Mouse (Mus musculus): ENCODE data around the gene Cyp2g1. TPM values are rescaled to one million over a fixed set of nuclear protein-coding genes. Genes with fewer than 3 reads are reported as not detected.

Cyp2g1 gene
- polyA plus RNA-seq, 1 experiment from 2014 or later: not detected

Other genes starting within 250 kb of the Cyp2g1 start
- not detected in 2 replicates for gene Vmn1r185, start 190.4 kb upstream of the Cyp2g1 start, polyA plus RNA-seq (2016; fragmentation: Nextera tagmentation; extraction: Ambion mirVana)
- not detected in 2 replicates for gene Cyp2b23, start 122.5 kb upstream of the Cyp2g1 start, polyA plus RNA-seq (2016; fragmentation: Nextera tagmentation; extraction: Ambion mirVana)
- 0.05 TPM in 1 of 2 replicates, not detected in the other for gene Cyp2b19, start 51.8 kb upstream of the Cyp2g1 start, polyA plus RNA-seq (2016; fragmentation: Nextera tagmentation; extraction: Ambion mirVana)
- not detected in 2 replicates for gene Cyp2a5, start 26.4 kb downstream of the Cyp2g1 start, polyA plus RNA-seq (2016; fragmentation: Nextera tagmentation; extraction: Ambion mirVana)
- gene Cyp2a22, start 130.5 kb downstream of the Cyp2g1 start, polyA plus RNA-seq (2016; fragmentation: Nextera tagmentation; extraction: Ambion mirVana): not detected in 2 replicates
- not detected in 2 replicates for gene Cyp2a12, start 220.2 kb downstream of the Cyp2g1 start, polyA plus RNA-seq (2016; fragmentation: Nextera tagmentation; extraction: Ambion mirVana)

Measured in embryonic facial prominence, embryonic 12.5 days (tissue).